Mouse (Mus musculus): ENCODE data around the gene Ubash3b.

Gene Ubash3b

DNA sequence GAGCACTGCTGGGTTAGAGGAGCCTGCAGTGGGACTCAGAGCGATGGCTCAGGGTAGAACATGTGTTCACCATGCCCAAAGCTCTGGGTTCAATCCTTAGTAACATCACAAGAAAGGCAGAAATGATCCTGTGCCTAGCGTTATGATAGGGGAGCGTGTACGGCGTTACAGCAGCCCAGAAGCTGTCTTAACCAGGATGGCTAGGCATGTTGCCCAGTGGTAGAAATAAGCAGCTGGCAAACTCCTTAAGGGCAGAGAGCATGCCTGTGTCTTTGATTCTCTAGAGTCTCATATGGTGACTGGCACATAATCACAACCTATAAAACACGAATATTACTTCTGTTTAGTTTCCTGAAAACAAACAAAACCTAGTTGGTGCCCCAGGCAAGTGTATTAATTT, 170.0 kb downstream of the Ubash3b start:
- DNase-seq (ENCODE audit: low spot score): no peak

DNA sequence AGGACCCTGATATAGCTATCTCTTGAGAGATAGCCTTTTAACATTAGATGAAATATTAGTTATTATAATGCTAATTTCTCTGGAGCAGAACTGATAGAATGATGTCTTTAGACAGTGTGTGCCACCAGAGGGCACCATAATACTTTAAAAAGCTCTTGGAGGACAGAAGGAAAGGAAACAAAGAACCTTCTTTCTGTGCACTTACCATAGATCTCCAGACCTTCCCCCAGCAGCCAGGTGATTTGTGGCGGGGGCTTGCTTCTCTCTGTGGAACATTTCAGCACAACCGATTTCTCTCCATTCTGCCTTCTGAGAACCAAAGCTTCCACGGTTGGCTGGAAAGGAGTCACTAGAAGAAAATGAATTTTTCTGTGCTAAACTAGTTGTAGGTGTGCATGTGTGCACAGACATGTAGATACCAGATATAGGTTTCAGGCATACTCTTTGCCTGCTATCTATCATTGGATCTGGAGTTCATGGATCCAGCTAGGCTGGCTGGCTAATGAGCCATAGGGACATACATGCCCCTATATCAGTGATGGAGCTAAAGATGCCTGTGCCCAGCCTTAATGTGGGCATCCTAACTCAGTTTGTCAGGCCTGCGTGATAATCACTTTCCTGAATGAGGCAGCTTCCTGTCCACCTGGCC, 171.4 kb downstream of the Ubash3b start:
- peak; percentile 71 for DNase-seq (ENCODE audit: low spot score)

DNA sequence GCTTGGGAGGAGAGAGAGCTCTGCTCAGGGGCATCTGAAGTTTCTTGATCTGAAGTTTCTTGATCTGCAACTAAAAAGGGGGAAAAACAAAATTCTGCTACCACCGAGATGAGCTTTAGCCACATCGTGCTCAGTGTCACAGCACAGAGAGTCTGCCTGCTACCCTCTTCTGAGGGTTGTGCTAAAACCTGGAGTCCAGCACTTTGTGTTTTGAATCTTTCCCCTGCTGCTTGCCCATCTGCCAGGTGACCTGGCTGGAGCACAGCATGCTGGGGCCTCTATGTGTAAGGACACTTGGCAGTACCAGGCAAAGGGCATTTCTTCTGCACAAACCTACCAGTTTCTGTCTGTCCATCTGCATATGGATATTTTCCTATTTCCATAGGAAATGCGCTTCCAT, 177.2 kb downstream of the Ubash3b start:
- no peak for DNase-seq (ENCODE audit: low spot score)

DNA sequence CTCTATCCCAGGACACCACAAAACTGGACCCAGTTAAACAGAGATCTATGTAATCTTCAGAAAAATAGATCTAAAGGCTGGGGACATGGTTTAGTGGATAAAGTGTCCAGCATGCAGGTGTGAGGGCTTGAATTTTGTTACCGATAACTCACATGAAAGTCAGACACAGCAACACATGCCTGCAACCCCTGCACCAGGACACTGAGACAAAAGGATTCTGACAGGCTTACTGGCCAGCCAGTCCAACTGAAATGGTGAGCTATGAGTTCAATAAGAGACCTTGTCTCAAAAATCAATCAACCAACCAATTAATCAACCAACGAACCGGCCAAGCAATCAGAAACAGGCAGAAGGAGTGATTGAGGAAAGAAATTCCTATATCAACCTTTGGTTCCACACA, 177.7 kb downstream of the Ubash3b start:
- no peak for DNase-seq (ENCODE audit: low spot score)

DNA sequence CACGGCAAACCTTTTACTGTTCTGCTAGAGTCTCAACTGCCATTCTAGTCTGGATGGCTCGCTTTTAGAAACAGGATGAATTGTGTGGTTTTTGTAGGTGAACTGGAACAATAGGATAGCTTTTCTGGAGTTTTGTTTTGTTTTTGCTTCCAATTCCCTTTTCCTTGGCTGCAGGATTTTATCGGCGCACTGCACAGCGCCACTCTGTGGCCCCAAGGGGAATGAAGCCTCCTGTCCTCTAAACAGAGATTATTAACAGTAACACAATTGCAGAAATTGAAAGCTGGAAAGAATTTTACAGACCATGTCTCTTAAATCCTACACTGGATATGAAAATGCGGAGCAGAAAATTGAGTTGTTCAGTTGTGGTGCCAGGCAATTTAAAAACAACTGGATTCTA, 179.0 kb downstream of the Ubash3b start:
- DNase-seq (ENCODE audit: low spot score): peak; percentile 51

DNA sequence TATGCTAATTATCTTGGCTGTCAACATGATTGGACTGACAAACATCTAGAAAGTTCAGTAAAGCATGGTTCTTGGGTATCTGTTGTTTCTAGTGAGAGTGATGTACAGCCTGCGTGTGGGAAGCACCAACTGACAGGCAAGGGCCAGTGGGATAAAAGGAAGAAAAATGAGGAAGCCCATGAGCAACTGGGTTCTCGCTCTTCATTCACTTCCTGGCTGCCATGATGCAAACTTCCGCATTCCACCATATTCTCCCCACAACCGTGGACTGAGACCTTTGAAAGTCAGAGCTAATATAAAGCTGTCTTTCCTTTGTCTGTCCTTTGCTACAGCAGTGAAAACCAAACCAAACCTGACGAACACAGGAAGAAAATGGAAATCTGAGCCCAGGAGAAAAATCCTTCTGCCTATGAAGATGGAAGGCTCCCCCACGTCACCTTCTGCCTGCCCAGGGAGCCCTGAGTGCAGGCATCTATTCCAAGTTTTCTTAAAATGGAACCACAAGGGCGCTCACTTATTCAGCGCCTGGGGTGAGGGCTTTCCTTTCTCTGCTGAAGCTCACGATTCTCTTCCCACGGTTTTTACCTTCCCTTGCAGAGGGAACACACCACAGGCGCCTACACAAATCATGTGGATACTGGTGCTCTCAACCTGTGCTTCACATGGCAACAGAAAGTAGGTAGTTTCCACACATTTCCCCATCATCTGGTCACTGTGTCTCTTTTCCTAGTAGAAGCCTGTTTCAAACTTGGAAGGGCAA, 187.3 kb downstream of the Ubash3b start:
- DNase-seq (ENCODE audit: low spot score): no peak

DNA sequence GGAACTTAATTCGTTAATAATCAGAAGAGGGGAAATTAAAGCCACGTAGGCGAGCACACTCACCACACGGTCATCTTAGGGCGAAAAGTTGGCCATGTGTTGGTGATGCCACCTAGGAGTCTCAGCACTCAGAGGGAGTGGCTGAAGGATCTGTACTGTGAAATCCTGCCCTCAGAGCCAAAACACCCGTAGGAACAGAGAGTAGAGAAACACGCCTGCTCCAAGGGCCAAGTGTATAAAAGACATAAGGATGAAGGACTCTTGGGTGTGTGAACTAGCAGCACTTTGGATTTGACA, 197.1 kb downstream of the Ubash3b start:
- DNase-seq (ENCODE audit: low spot score): no peak

GRCm38 (mm10) chr9:40963586-40964417, 197.7 kb downstream of the Ubash3b start, which contains the start of gene Jhy:
Gene Jhy, minus strand, starts transcription at chr9:40964118.
- DNase-seq (ENCODE audit: low spot score): no peak

GRCm38 (mm10) chr9:40961401-40961800, 200.1 kb downstream of the Ubash3b start:
- no peak for DNase-seq (ENCODE audit: low spot score)

Measured in testis, postnatal 10 days (tissue).